Mouse (Mus musculus) CH12.LX (cell line): ENCODE measurements around the gene Nos1. TPM values are rescaled to one million over a fixed set of nuclear protein-coding genes. Genes with fewer than 3 reads are reported as not detected.

ENCODE experiments used
- DNase-seq: peaks from one replicate; pipeline ENCODE4 v3.0.0-alpha.2; 2013; ENCODE audit errors: extremely low read depth
- H3K27ac ChIP-seq: 2 replicates; pipeline ENCODE4 v1.5.1; 2012; ENCODE audit warnings: low read depth, mild to moderate bottlenecking, control low read depth, moderate library complexity; ENCODE audit not compliant: insufficient read depth
- H3K27me3 ChIP-seq: replicated peaks from 2 replicates; pipeline ENCODE3; 2012; ENCODE audit warnings: inconsistent platforms
- H3K36me3 ChIP-seq, 2 experiments: replicated peaks in 1 of 2; 2 replicates each; pipeline versions ENCODE3 to v1.6.1; 2012; ENCODE audit warnings: inconsistent platforms in 1 of 2, low read length in 1 of 2, mild to moderate bottlenecking in 1 of 2, mixed read lengths in 1 of 2, moderate library complexity in 1 of 2; ENCODE audit not compliant: control insufficient read depth in 1 of 2, insufficient read depth in 1 of 2
- H3K4me1 ChIP-seq, 2 experiments: 2 replicates each; pipeline ENCODE4 v1.6.1; 2012; ENCODE audit warnings: inconsistent platforms in 1 of 2, moderate library complexity in 1 of 2; ENCODE audit not compliant: insufficient read depth in 2 of 2, control insufficient read depth in 1 of 2
- H3K4me2 ChIP-seq: 2 replicates; pipeline ENCODE4 v1.6.1; 2012; ENCODE audit warnings: low read depth, mild to moderate bottlenecking, control low read depth; ENCODE audit not compliant: poor library complexity, insufficient read depth, severe bottlenecking
- H3K4me3 ChIP-seq, 3 experiments: fragments of 150-350 bp in 1 of 3; sonication (generic) in 1 of 3; replicated peaks in 1 of 3; 2 replicates each; pipeline versions ENCODE3 to v1.5.1; 2011 to 2012; ENCODE audit warnings: low read depth in 2 of 3, low read length in 2 of 3, mild to moderate bottlenecking in 2 of 3, moderate library complexity in 2 of 3, control low read depth in 1 of 3, improper control_type of control experiment in 1 of 3, inconsistent platforms in 1 of 3, mixed read lengths in 1 of 3; ENCODE audit not compliant: poor library complexity in 1 of 3
- H3K79me2 ChIP-seq: replicated peaks from 2 replicates; pipeline ENCODE4 v1.6.1; 2012; ENCODE audit warnings: mild to moderate bottlenecking, moderate library complexity; ENCODE audit not compliant: control insufficient read depth, poor library complexity, insufficient read depth, severe bottlenecking; ENCODE audit errors: extremely low read depth
- H3K9ac ChIP-seq: 2 replicates; pipeline ENCODE4 v1.6.1; 2012; ENCODE audit warnings: low read depth, mild to moderate bottlenecking, control low read depth, moderate library complexity; ENCODE audit not compliant: insufficient read depth
- H3K9me3 ChIP-seq: replicated peaks from 2 replicates; pipeline ENCODE3; 2012; ENCODE audit warnings: low read length, inconsistent platforms, mixed read lengths
- BHLHE40 ChIP-seq: IDR thresholded peaks from 2 replicates; pipeline ENCODE4 v1.6.1; 2011; ENCODE audit warnings: mild to moderate bottlenecking, low read depth, low read length, improper control_type of control experiment
- CHD2 ChIP-seq: IDR thresholded peaks from 2 replicates; pipeline ENCODE4 v1.6.1; 2011; ENCODE audit warnings: low read length, improper control_type of control experiment
- CTCF ChIP-seq, 2 experiments: IDR thresholded peaks in 1 of 2; conservative IDR thresholded peaks in 1 of 2; 2 replicates each; pipeline ENCODE4 v1.5.1; 2011 to 2012; ENCODE audit warnings: low read depth in 2 of 2, low read length in 2 of 2, improper control_type of control experiment in 1 of 2, inconsistent platforms in 1 of 2, mild to moderate bottlenecking in 1 of 2, moderate library complexity in 1 of 2
- E2F4 ChIP-seq: IDR thresholded peaks from 2 replicates; pipeline ENCODE4 v1.6.1; 2011; ENCODE audit warnings: low read depth, low read length, improper control_type of control experiment; ENCODE audit not compliant: insufficient replicate concordance
- ELF1 ChIP-seq: IDR thresholded peaks from 2 replicates; pipeline ENCODE4 v1.6.1; 2014; ENCODE audit warnings: low read depth, mild to moderate bottlenecking, inconsistent platforms, low read length, improper control_type of control experiment
- EP300 ChIP-seq: IDR thresholded peaks from 2 replicates; pipeline ENCODE4 v1.6.1; 2011; ENCODE audit warnings: low read length, improper control_type of control experiment
- HCFC1 ChIP-seq: IDR thresholded peaks from 2 replicates; pipeline ENCODE4 v1.6.1; 2012; ENCODE audit warnings: low read depth, mild to moderate bottlenecking, inconsistent platforms, low read length, improper control_type of control experiment
- JUND ChIP-seq: conservative IDR thresholded peaks from 2 replicates; pipeline ENCODE4 v1.6.1; 2011; ENCODE audit warnings: low read depth, low read length, improper control_type of control experiment
- KAT2A ChIP-seq: IDR thresholded peaks from 2 replicates; pipeline ENCODE4 v1.6.1; 2012; ENCODE audit warnings: low read length, improper control_type of control experiment, inconsistent platforms; ENCODE audit not compliant: insufficient replicate concordance
- MEF2A ChIP-seq: IDR thresholded peaks from 2 replicates; pipeline ENCODE4 v1.6.1; 2014; ENCODE audit warnings: low read depth, mild to moderate bottlenecking, inconsistent platforms, low read length, improper control_type of control experiment, borderline replicate concordance
- MXI1 ChIP-seq: IDR thresholded peaks from 2 replicates; pipeline ENCODE4 v1.6.1; 2011; ENCODE audit warnings: mild to moderate bottlenecking, low read depth, low read length, improper control_type of control experiment
- NELFE ChIP-seq: IDR thresholded peaks from 2 replicates; pipeline ENCODE4 v1.6.1; 2011; ENCODE audit warnings: low read depth, low read length, improper control_type of control experiment
- NRF1 ChIP-seq: IDR thresholded peaks from 2 replicates; pipeline ENCODE4 v1.6.1; 2014; ENCODE audit warnings: low read depth, mild to moderate bottlenecking, inconsistent platforms, low read length, improper control_type of control experiment, moderate library complexity
- SMC3 ChIP-seq: IDR thresholded peaks from 2 replicates; pipeline ENCODE4 v1.6.1; 2011; ENCODE audit warnings: low read depth, low read length, improper control_type of control experiment
- TCF12 ChIP-seq: IDR thresholded peaks from 2 replicates; pipeline ENCODE4 v1.6.1; 2014; ENCODE audit warnings: low read depth, mild to moderate bottlenecking, inconsistent platforms, low read length, improper control_type of control experiment
- USF2 ChIP-seq: conservative IDR thresholded peaks from 2 replicates; pipeline ENCODE4 v1.6.1; 2011; ENCODE audit warnings: low read depth, low read length, improper control_type of control experiment
- ZC3H11A ChIP-seq: IDR thresholded peaks from 2 replicates; pipeline ENCODE4 v1.6.1; 2012; ENCODE audit warnings: low read depth, mild to moderate bottlenecking, inconsistent platforms, low read length, improper control_type of control experiment
- ZKSCAN1 ChIP-seq: IDR thresholded peaks from 2 replicates; pipeline ENCODE4 v1.6.1; 2012; ENCODE audit warnings: low read depth, inconsistent platforms, low read length, improper control_type of control experiment, borderline replicate concordance
- ZNF384 ChIP-seq: IDR thresholded peaks from 2 replicates; pipeline ENCODE4 v1.6.1; 2012; ENCODE audit warnings: low read depth, low read length, improper control_type of control experiment, inconsistent platforms
- dilution Hi-C: fragments of 300-500 bp; cut with MboI; formaldehyde crosslinking; loops from 2 replicates; pipeline ENCODE4 v1.14.3; 2020; ENCODE audit warnings: low sequenced_read_pairs; ENCODE audit not compliant: extremely low pct_unique_long_range_greater_than_20kb, extremely low pct_ligation_motif_present
- in situ Hi-C: fragments of 300-500 bp; cut with MboI; formaldehyde crosslinking; loops from 3 replicates; pipeline ENCODE4 v1.14.3; 2019; ENCODE audit warnings: low sequenced_read_pairs, low pct_ligation_motif_present, low pct_unique_long_range_greater_than_20kb, mixed read lengths
- polyA plus RNA-seq: library from polyadenylated mRNA; unstranded; fragments of >175 nt; gene quantifications from 2 replicates; pipeline ENCODE4 v1.2.1, GENCODE M21; 2012; ENCODE audit warnings: low read depth; ENCODE audit not compliant: insufficient read length
- total RNA-seq, 2 experiments: library from RNA; depleted of rRNA; stranded (reverse); fragments of 300-350 nt in 1 of 2; fragments of >200 nt in 1 of 2; gene quantifications; 2 replicates each; pipeline ENCODE4 v1.2.3; 2012 to 2014

Gene Nos1
- total and polyA plus RNA-seq, 3 experiments: 2.4 to 17.0 (median 5.6) TPM

GRCm38 (mm10) chr5:117840988-117841387 lies 60.2 kb downstream of the Nos1 start:
- Histone ChIP-seq H3K27me3 (peaks cover 6% of the 10 kb centered on the region), H3K9me3 (no peaks in the 10 kb centered on the region), H3K79me2 (no peaks in the 10 kb centered on the region), H3K4me1 (peaks cover 0 to 7% of the 10 kb centered on the region in 2 experiments; a peak in 2 of 4 replicates), H3K27ac (no peak overlapping the region), H3K36me3 (no peaks in the 10 kb centered on the region), H3K4me3 (no peak overlapping the region), H3K4me2 (no peak overlapping the region), H3K9ac (no peak overlapping the region)
- DNase-seq: no peak
- dilution Hi-C loops: no loop called here
- TF ChIP-seq SMC3: no peak
- no peak for TF ChIP-seq USF2
- no peak for TF ChIP-seq EP300
- no peak for TF ChIP-seq ZKSCAN1
- no peak for TF ChIP-seq ELF1
- TF ChIP-seq ZC3H11A: no peak
- no peak for TF ChIP-seq KAT2A
- TF ChIP-seq ZNF384: no peak
- no peak for TF ChIP-seq E2F4
- TF ChIP-seq HCFC1: no peak
- no peak for TF ChIP-seq CHD2
- TF ChIP-seq BHLHE40: no peak
- no peak for TF ChIP-seq MXI1
- TF ChIP-seq CTCF (conservative IDR thresholded peaks at IDR 0.05 in 1 of 2, IDR thresholded peaks at IDR 0.05 in 1 of 2; ENCODE audit: low read depth in 2 of 2, low read length in 2 of 2): no peak
- in situ Hi-C loops: no loop called here

DNA sequence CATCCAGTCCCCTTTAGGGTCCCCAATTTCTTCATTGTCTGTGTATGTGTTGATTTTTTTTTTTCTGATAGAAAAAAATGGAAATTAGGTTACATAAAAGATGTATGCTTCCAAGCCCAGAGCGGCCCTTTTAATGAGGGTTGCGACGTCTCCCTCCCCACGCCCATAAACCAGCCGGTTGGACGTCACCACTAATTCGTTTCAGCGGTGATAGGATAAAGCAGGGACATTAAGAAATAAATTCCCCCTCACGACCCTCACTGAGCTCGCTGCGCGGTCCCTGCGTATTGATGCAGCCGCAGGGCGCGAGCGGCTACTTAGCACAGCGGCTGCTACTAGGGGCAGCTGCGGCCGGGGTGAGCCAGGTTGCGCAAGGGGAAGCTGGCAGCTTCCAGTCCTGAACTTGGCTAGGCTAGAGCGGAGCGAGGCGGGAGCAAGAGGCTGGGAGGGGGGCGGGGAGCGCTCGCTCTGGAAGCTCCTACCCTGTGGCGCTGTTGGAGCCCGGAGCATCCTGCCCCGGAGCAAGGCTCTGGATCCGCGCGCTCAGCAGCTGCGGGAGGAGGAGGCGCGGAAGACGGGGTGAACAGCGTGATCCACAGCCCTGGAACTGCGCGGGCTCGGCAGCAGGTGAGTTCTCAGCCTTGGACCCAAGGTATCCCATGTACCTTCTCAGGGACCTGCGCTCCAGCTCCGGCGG lies 61.0 kb downstream of the Nos1 start:
- no peak overlapping the region for H3K4me3 ChIP-seq
- DNase-seq: no peak
- H3K4me2 ChIP-seq: no peak overlapping the region
- in situ Hi-C loops: no loop called here
- H3K4me1 ChIP-seq: peaks cover 0 to 9% of the 10 kb centered on the region in 2 experiments; a peak in 2 of 4 replicates
- no peak for TF ChIP-seq NELFE
- no peak for TF ChIP-seq NRF1
- no peak for TF ChIP-seq TCF12
- no peak for TF ChIP-seq MEF2A
- TF ChIP-seq ZKSCAN1: no peak
- TF ChIP-seq JUND: no peak
- TF ChIP-seq KAT2A: no peak
- H3K79me2 ChIP-seq: no peaks in the 10 kb centered on the region
- no peaks in the 10 kb centered on the region for H3K36me3 ChIP-seq
- no peak overlapping the region for H3K9ac ChIP-seq
- peaks cover 6% of the 10 kb centered on the region for H3K27me3 ChIP-seq
- H3K27ac ChIP-seq: no peak overlapping the region
- dilution Hi-C loops: no loop called here
- H3K9me3 ChIP-seq: no peaks in the 10 kb centered on the region
